Mouse (Mus musculus) small intestine, adult 2 months (tissue): ENCODE data around the gene Cox6a2.

Source experiments
- CTCF ChIP-seq: fragments of 200-500 bp; IDR thresholded peaks from 2 replicates; pipeline ENCODE4 v1.5.1; 2012; ENCODE audit warnings: low read depth, mild to moderate bottlenecking, control low read depth, inconsistent platforms, low read length, moderate library complexity, mixed read lengths; ENCODE audit not compliant: insufficient replicate concordance, insufficient read length; ENCODE audit errors: extremely low read depth
- POLR2A ChIP-seq: fragments of 200-500 bp; IDR thresholded peaks from 2 replicates; pipeline ENCODE4 v1.6.1; 2012; ENCODE audit warnings: low read depth, mild to moderate bottlenecking, control low read depth, inconsistent platforms, low read length, moderate library complexity

DNA sequence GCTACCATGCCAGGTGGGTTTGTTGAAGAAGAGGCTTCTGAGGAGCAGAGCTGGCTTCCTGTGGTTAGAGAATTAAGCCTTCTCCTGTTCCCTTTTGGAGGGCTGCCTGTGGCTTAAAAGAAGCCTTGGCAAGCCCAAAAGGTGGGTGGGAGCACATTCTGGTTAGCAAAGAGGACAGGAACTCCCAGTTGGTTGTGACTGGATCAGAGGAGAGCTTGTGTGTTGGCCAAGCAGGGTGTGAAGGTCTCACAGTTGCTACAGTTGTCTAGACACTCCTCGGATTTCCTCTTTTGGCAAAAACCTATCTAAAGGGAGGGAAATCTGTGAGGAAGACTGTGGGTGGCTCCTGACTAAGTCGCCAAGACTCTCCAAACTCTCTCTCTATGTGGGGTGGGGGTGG is 27.8 kb downstream of the Cox6a2 start:
- TF ChIP-seq CTCF (no peak), POLR2A (no peak)
